Mouse (Mus musculus) intestine, postnatal 0 days (tissue): ENCODE measurements at regions not wholly inside any gene's neighbourhood (a gene's known extent, or its start where the extent isn't known, plus 50 kb on each side); places are given as distances from the start of the nearest gene placed in this dataset.

Experiments
- ATAC-seq: fragments of 200-750 bp; cut with Nextera tagmentation; 2 replicates; pipeline ENCODE4 v1.8.0; 2017; ENCODE audit warnings: mild to moderate bottlenecking, moderate TSS enrichment, moderate library complexity
- H3K27ac ChIP-seq: fragments of 300-500 bp; sonication (generic); 2 replicates; pipeline ENCODE4 v1.5.1; 2014; ENCODE audit warnings: mild to moderate bottlenecking, low read depth, low read length, moderate library complexity
- H3K27me3 ChIP-seq: fragments of 300-500 bp; sonication (generic); replicated peaks from 2 replicates; pipeline ENCODE4 v1.6.1; 2014; ENCODE audit warnings: low read length, mixed read lengths; ENCODE audit not compliant: control insufficient read depth, insufficient read depth
- H3K36me3 ChIP-seq: fragments of 300-500 bp; sonication (generic); 2 replicates; pipeline ENCODE4 v1.6.1; 2014; ENCODE audit warnings: mild to moderate bottlenecking, moderate library complexity; ENCODE audit not compliant: control insufficient read depth, insufficient read depth
- H3K4me1 ChIP-seq: fragments of 300-500 bp; sonication (generic); replicated peaks from 2 replicates; pipeline ENCODE4 v1.6.1; 2014; ENCODE audit warnings: antibody characterized with exemption, low read length, mixed read lengths; ENCODE audit not compliant: control insufficient read depth, insufficient read depth
- H3K4me2 ChIP-seq: fragments of 300-500 bp; sonication (generic); replicated peaks from 2 replicates; pipeline ENCODE4 v1.6.1; 2014; ENCODE audit warnings: low read depth, mild to moderate bottlenecking, moderate library complexity
- H3K4me3 ChIP-seq: fragments of 300-500 bp; sonication (generic); 2 replicates; pipeline ENCODE4 v1.5.1; 2014; ENCODE audit warnings: low read depth, low read length
- H3K9ac ChIP-seq: fragments of 300-500 bp; sonication (generic); 2 replicates; pipeline ENCODE4 v1.6.1; 2014; ENCODE audit warnings: mild to moderate bottlenecking, low read depth, low read length
- H3K9me3 ChIP-seq: fragments of 300-500 bp; sonication (generic); 2 replicates; pipeline ENCODE4 v1.6.1; 2016; ENCODE audit warnings: mixed run types; ENCODE audit not compliant: control insufficient read depth
- CTCF ChIP-seq: sonication (generic); IDR thresholded peaks from 2 replicates; pipeline ENCODE4 v1.5.1; 2016; ENCODE audit warnings: low read depth, mild to moderate bottlenecking, control low read depth, antibody characterized with exemption, moderate library complexity
- WGBS: fragments of 180-500 bp; shearing (Covaris S2); extraction: QIAGEN DNeasy Blood & Tissue Kit; methylation state at CpG from one replicate; pipeline ENCODE4 v1.1.7; 2014; 5-methylcytosine and 5-hydroxymethylcytosine counted together

DNA sequence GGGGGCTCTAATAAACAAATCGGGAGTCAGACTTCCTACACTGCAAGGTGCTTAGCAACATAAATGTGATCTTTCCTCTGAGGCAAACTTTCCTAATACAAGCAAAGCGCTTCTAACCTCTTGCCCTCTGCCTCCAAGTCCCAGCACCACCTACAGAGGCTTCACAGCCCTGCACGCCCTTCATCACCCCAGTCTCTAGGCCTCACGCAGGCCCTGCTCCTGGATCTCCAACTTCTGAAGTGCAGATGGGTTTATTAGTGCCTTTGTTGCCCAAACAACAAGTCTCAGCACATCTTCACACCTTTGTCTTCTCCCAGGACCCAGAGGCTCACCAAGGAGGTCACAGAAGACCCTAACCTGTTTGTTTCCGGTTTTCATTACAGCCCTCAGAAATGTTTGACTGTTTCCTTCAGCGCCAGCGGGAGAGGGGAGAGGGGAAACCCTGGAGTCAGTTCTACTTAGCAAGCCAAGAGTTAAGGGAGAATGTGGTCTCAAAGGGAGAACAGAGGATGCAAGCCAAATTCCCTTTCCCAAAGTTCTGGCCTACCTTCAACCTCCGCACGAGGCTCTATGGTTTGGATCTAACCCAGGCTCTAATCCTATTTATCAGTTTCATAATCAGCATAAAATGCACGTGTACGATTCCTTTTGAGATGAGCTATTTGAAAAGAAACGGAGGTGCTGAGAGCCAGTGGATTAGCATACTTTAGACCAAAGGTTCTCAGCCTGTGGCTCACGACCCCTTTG, 244.9 kb upstream of the Smim15 start:
- no peak overlapping the region for H3K27ac ChIP-seq
- 52% methylated on average over 13 of the region's 13 CpGs for WGBS
- H3K9me3 ChIP-seq = no peaks in the 10 kb centered on the region
- no peak for TF ChIP-seq CTCF
- no peak overlapping the region for H3K9ac ChIP-seq
- no peak overlapping the region for H3K4me3 ChIP-seq
- H3K27me3 ChIP-seq = no peaks in the 10 kb centered on the region
- H3K36me3 ChIP-seq = no peaks in the 10 kb centered on the region
- no peak overlapping the region for H3K4me2 ChIP-seq
- ATAC-seq = no peak
- H3K4me1 ChIP-seq = no peaks in the 10 kb centered on the region

DNA sequence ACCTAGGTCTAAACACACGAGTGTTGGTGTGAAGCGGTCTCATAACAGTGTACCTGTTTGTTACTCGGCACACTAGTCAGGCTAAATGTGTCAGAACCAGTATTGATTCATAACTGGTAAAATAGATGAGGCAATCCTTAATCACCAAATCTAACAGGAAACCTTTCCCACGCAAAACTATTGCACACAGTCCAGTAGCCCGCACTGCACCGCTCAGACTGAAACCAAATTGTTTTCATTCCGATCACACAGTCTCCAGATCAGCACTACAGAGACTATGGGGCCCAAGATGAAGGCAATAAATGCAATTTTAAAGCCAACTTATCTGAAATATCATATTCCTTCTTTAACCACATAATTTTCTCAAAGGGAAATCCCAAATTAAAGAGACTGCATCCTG, 246.1 kb upstream of the Smim15 start:
- Histone ChIP-seq H3K9ac (no peak overlapping the region), H3K27ac (no peak overlapping the region), H3K4me1 (peaks cover 5% of the 10 kb centered on the region; the same call in 1 of the 2 replicates), H3K4me2 (no peak overlapping the region), H3K27me3 (no peaks in the 10 kb centered on the region), H3K36me3 (no peaks in the 10 kb centered on the region), H3K9me3 (no peaks in the 10 kb centered on the region), H3K4me3 (no peak overlapping the region)
- TF ChIP-seq CTCF = no peak
- 63% methylated on average over 7 of the region's 7 CpGs for WGBS
- ATAC-seq = no peak

DNA sequence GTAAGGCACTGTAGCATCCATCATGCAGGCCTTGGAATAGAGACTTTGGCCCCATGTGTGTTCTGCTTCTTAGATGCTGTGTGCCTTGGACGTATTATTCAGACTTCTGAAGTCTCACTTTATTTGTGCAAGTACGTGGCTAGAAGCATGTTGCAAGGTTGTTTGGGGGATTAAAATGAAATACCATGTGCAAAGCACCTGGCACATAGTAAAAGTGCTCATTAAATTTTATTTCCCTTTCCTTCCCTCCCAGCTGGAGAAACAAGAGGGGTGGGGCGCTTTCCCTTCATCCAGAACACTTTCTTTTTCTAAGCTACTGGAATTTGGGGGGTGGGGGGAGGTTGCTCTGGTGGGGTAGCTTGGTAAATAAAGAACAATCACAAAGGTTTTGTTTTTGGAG, 248.7 kb upstream of the Smim15 start:
- no peak for TF ChIP-seq CTCF
- no peak overlapping the region for H3K4me3 ChIP-seq
- no peak for ATAC-seq

DNA sequence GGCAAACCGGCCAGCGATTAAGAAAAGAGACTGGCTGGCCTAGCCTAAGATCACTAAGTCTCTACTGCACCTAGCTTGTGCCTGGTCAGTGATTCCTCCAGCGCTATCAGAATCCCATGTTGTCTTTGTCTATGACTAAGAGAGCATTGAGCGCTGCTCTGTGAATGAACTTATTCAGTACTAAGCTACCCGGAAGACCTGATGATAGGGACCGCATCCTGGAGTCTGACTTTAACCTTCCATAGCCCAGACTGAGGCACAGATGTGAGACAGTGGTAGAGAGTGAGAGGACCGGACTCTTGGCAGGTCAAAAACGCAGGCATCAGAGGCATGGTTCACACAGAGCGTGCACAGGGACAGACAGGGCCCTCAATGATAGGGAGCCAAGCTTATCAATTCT, 252.5 kb upstream of the Smim15 start:
- H3K4me1 ChIP-seq = peaks cover 5% of the 10 kb centered on the region; the same call in 1 of the 2 replicates
- no peak for ATAC-seq

More for the DNA sequence above, 248.7 kb upstream of the Smim15 start:
- Histone ChIP-seq H3K27ac (no peak overlapping the region), H3K36me3 (no peaks in the 10 kb centered on the region), H3K27me3 (no peaks in the 10 kb centered on the region), H3K4me1 (peaks cover 5% of the 10 kb centered on the region; the same call in 1 of the 2 replicates), H3K9ac (no peak overlapping the region), H3K9me3 (no peaks in the 10 kb centered on the region), H3K4me2 (no peak overlapping the region)
- WGBS = 65% methylated on average over 3 of the region's 3 CpGs

DNA sequence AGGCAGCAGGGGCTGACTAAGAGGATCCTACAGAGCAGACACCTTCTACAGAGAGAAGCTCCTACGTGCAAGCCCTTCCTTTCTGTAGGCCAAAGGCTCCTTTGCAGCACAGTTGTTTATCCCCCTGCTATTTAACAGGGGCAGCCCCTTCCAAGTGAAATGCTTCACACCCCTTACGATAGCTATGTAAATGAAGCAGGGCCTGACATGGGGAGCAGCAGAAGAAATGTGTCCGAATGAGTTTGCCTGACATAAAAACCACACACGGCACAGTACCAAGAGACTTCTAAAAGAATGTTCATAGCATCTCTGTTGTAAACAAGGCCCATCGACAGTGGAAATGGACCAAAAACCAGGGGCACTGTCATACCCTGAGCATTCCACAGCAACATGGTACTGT, 259.3 kb upstream of the Smim15 start:
- H3K36me3 ChIP-seq = 0 out of 2 replicates have a peak, but pooled peaks cover 6% of the 10 kb centered on the region
- H3K9me3 ChIP-seq = no peaks in the 10 kb centered on the region
- no peak for ATAC-seq
- H3K4me3 ChIP-seq = no peak overlapping the region
- WGBS = 71% methylated on average over 5 of the region's 5 CpGs
- H3K4me2 ChIP-seq = no peak overlapping the region
- no peak overlapping the region for H3K27ac ChIP-seq
- no peak overlapping the region for H3K9ac ChIP-seq
- H3K4me1 ChIP-seq = no peaks in the 10 kb centered on the region
- H3K27me3 ChIP-seq = no peaks in the 10 kb centered on the region
- no peak for TF ChIP-seq CTCF

More for the DNA sequence above, 252.5 kb upstream of the Smim15 start:
- no peak overlapping the region for H3K4me3 ChIP-seq
- H3K9ac ChIP-seq = no peak overlapping the region
- H3K27ac ChIP-seq = no peak overlapping the region
- 0 out of 2 replicates have a peak, but pooled peaks cover 6% of the 10 kb centered on the region for H3K36me3 ChIP-seq
- no peaks in the 10 kb centered on the region for H3K9me3 ChIP-seq
- no peak for TF ChIP-seq CTCF
- 83% methylated on average over 9 of the region's 9 CpGs for WGBS
- H3K27me3 ChIP-seq = no peaks in the 10 kb centered on the region
- H3K4me2 ChIP-seq = no peak overlapping the region

DNA sequence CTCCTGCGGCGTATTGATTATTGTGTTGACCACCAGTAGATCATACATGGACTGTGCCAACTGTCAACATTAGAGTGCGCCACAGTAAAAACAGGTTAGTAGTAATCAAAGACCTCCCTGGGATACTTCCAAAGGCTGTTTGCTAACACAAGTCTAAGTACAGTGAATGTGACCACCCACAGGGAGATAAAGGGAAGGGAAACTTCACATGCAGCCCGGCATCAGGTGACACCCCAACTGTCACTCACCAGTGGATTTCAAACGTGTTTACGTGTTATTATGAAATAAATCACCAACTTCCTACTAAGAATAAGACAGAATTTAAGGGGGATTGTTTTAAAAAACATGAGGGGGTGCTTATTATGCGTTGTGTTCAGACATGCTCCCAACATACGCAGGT, 262.5 kb upstream of the Smim15 start:
- no peak for TF ChIP-seq CTCF
- Histone ChIP-seq H3K4me2 (no peak overlapping the region), H3K36me3 (no peaks in the 10 kb centered on the region), H3K9ac (no peak overlapping the region), H3K4me3 (no peak overlapping the region), H3K27ac (no peak overlapping the region), H3K27me3 (no peaks in the 10 kb centered on the region), H3K9me3 (no peaks in the 10 kb centered on the region), H3K4me1 (no peaks in the 10 kb centered on the region)
- ATAC-seq = no peak
- WGBS = 88% methylated on average over 8 of the region's 8 CpGs
